ENCODE assay signal across 14 mouse cellular contexts in genomic region chr5:23771105-23771504, GRCm38 (mm10). TPM values are rescaled to one million over a fixed set of nuclear protein-coding genes. Genes with fewer than 3 reads are reported as not detected.
DNase-seq lines count a peak whose midpoint lies in the region; ATAC-seq and TF ChIP-seq lines count a peak whose summit lies in the region.
"Had no signal": no experiment of that assay in that cellular context is flagged by ENCODE, and none has a peak within 500 bp of the region (broad histone marks: within the 10 kb centered on the region; RNA-seq: fewer than 3 reads in every experiment).

No protein-coding gene starts in this region.

- H3K4me1 ChIP-seq in heart, embryonic 13.5 days: no peaks in the 10 kb centered on the region
- H3K4me1 ChIP-seq in thymus, adult 2 months (replicated peaks; ENCODE audit: control insufficient read depth, insufficient read depth, low read length): no peaks in the 10 kb centered on the region
- H3K4me1 ChIP-seq: limb, embryonic 15.5 days had no signal

- no peak overlapping the region for H3K9ac ChIP-seq in heart, embryonic 13.5 days
- H3K9ac ChIP-seq: forebrain, postnatal 0 days; limb, embryonic 15.5 days had no signal

- peak overlapping the region; percentile 5 for H3K4me2 ChIP-seq in heart, embryonic 13.5 days
- H3K4me2 ChIP-seq: limb, embryonic 15.5 days had no signal

- no peak for TF ChIP-seq CTCF in thymus, adult 2 months (IDR thresholded peaks at IDR 0.05; ENCODE audit: borderline replicate concordance, control insufficient read depth, extremely low read depth, insufficient read depth, low read length, poor library complexity)

- H3K27ac ChIP-seq in heart, embryonic 13.5 days (replicated peaks): no peak overlapping the region
- H3K27ac ChIP-seq in thymus, adult 2 months (ENCODE audit: control insufficient read depth, insufficient read depth, low read length): no peak overlapping the region
- H3K27ac ChIP-seq: limb, embryonic 15.5 days; macrophage had no signal

- no peaks in the 10 kb centered on the region for H3K9me3 ChIP-seq in heart, embryonic 13.5 days
- H3K9me3 ChIP-seq: limb, embryonic 15.5 days had no signal

- no peak overlapping the region for H3K4me3 ChIP-seq in heart, embryonic 13.5 days
- H3K4me3 ChIP-seq in thymus, adult 2 months (ENCODE audit: control insufficient read depth, insufficient read depth, low read length): no peak overlapping the region
- H3K4me3 ChIP-seq: limb, embryonic 15.5 days had no signal

- 58% methylated on average over 8 of the region's 8 CpGs for WGBS in heart, embryonic 13.5 days
- WGBS in thymus, adult 2 months: 96% methylated on average over 8 of the region's 8 CpGs

- H3K27me3 ChIP-seq in heart, embryonic 13.5 days (replicated peaks): no peaks in the 10 kb centered on the region
- no peaks in the 10 kb centered on the region for H3K27me3 ChIP-seq in thymus, adult 2 months (ENCODE audit: control insufficient read depth, insufficient read depth, low read length)
- H3K27me3 ChIP-seq: limb, embryonic 15.5 days had no signal

- DNase-seq in heart, adult 18-20 months: no peak
- peak; percentile 10 to 51 for DNase-seq in spleen, postnatal 10 days (ENCODE audit: low spot score in 2 of 2)
- no peak for DNase-seq in spleen, adult 12 weeks (ENCODE audit: low spot score)
- peak; percentile 71 for DNase-seq in liver
- no peak for DNase-seq in thymus, adult 2 months
- DNase-seq in frontal cortex, postnatal 10 days (ENCODE audit: low spot score in 2 of 2): no peak
- no peak for DNase-seq in thymus, adult 18-20 months
- DNase-seq: cerebellum, postnatal 36 days; forebrain, postnatal 0 days; right cerebral cortex, adult 18-20 months; thymus, postnatal 25 days had no signal

- no peak for TF ChIP-seq POLR2A in thymus, adult 2 months (IDR thresholded peaks at IDR 0.05; ENCODE audit: control insufficient read depth, extremely low read depth, insufficient read depth, low read length, poor library complexity)

- ATAC-seq in heart, embryonic 13.5 days (ENCODE audit: extremely low read depth, insufficient number of reproducible peaks, low FRiP score, low TSS enrichment): no peak
- ATAC-seq: forebrain, postnatal 0 days had no signal

- H3K36me3 ChIP-seq in heart, embryonic 13.5 days: peaks cover 75% of the 10 kb centered on the region
- no peaks in the 10 kb centered on the region for H3K36me3 ChIP-seq in thymus, adult 2 months (ENCODE audit: control insufficient read depth, insufficient read depth, low read length)

RNA-seq across cellular contexts. Expression of gene Pus7, which starts 12.4 kb away (rescaled TPM):
- polyA plus RNA-seq in heart, embryonic 13.5 days (2015; fragmentation: Nextera tagmentation; extraction: Ambion mirVana): 21.1 and 21.4 TPM in 2 replicates
- 10 to 100 TPM in 1 of 2 experiments, 1 to 10 TPM in 1; 9.7 to 10.5 TPM for total RNA-seq in heart, adult 18-20 months (2021)
- 4.7 and 4.9 TPM in 2 replicates for polyA plus RNA-seq in thymus, adult 2 months (2012; rRNA removed)

RNA-seq across cellular contexts. Expression of gene Rint1, which starts 16.4 kb away (rescaled TPM):
- 26.1 and 27.6 TPM in 2 replicates for polyA plus RNA-seq in heart, embryonic 13.5 days (2015; fragmentation: Nextera tagmentation; extraction: Ambion mirVana)
- total RNA-seq in heart, adult 18-20 months (2021): 10 to 100 TPM; 14.7 to 15.0 TPM
- 12.8 and 15.0 TPM in 2 replicates for polyA plus RNA-seq in thymus, adult 2 months (2012; rRNA removed)

Comparison
In these comparisons a context has a peak if more than half of its experiments do, and no peak if none do; other contexts are left out.
1. DNase-seq: peak in spleen, postnatal 10 days (2 of 2) and liver (single experiment); none in heart, adult 18-20 months (0 of 2), spleen, adult 12 weeks (single experiment), thymus, adult 2 months (single experiment), frontal cortex, postnatal 10 days (0 of 2) and thymus, adult 18-20 months (0 of 2).